Mouse (Mus musculus): Measurements from ENCODE around the gene Cfap65.

Gene Cfap65

GRCm38 (mm10) chr1:74935402-74935801 lies at the start of gene Cfap65:
Gene Cfap65, minus strand, starts transcription at chr1:74935599.
- DNase-seq (ENCODE audit: low spot score) = peak; percentile 76

GRCm38 (mm10) chr1:74977001-74977400 lies 41.6 kb upstream of the Cfap65 start:
- no peak for DNase-seq (ENCODE audit: low spot score)

- no peak for DNase-seq (ENCODE audit: low spot score)
These were observed 40.5 kb upstream of the Cfap65 start for GRCm38 (mm10) chr1:74975936-74976335.

- DNase-seq (ENCODE audit: low spot score) = no peak
These were observed 38.2 kb upstream of the Cfap65 start for GRCm38 (mm10) chr1:74973590-74973989.

GRCm38 (mm10) chr1:74971353-74972050 lies 36.1 kb upstream of the Cfap65 start:
- no peak for DNase-seq (ENCODE audit: low spot score)

- DNase-seq (ENCODE audit: low spot score) = no peak
These were observed 32.7 kb upstream of the Cfap65 start for GRCm38 (mm10) chr1:74967962-74968580.

- peak; percentile 90 for DNase-seq (ENCODE audit: low spot score)
These were observed 29.3 kb upstream of the Cfap65 start for GRCm38 (mm10) chr1:74964494-74965215.

GRCm38 (mm10) chr1:74962853-74963227 lies 27.4 kb upstream of the Cfap65 start:
- no peak for DNase-seq (ENCODE audit: low spot score)

GRCm38 (mm10) chr1:74962126-74962852 lies 26.9 kb upstream of the Cfap65 start:
- no peak for DNase-seq (ENCODE audit: low spot score)

- no peak for DNase-seq (ENCODE audit: low spot score)
These were observed 26.3 kb upstream of the Cfap65 start for GRCm38 (mm10) chr1:74961722-74962121.

GRCm38 (mm10) chr1:74960059-74960458 lies 24.7 kb upstream of the Cfap65 start:
- no peak for DNase-seq (ENCODE audit: low spot score)

GRCm38 (mm10) chr1:74951556-74952210 lies 16.3 kb upstream of the Cfap65 start, which contains the start of gene Ihh:
Gene Ihh, minus strand, starts transcription at chr1:74951672.
- DNase-seq (ENCODE audit: low spot score) = no peak

- DNase-seq (ENCODE audit: low spot score) = no peak
These were observed 15.4 kb upstream of the Cfap65 start for GRCm38 (mm10) chr1:74950576-74951490.

GRCm38 (mm10) chr1:74950066-74950465 lies 14.7 kb upstream of the Cfap65 start:
- DNase-seq (ENCODE audit: low spot score) = no peak

GRCm38 (mm10) chr1:74949666-74950050 lies 14.3 kb upstream of the Cfap65 start:
- no peak for DNase-seq (ENCODE audit: low spot score)

- peak; percentile 76 for DNase-seq (ENCODE audit: low spot score)
These were observed 13.6 kb upstream of the Cfap65 start for GRCm38 (mm10) chr1:74948784-74949665.

- DNase-seq (ENCODE audit: low spot score) = peak; percentile 59
These were observed 12.7 kb upstream of the Cfap65 start for GRCm38 (mm10) chr1:74947986-74948670.

GRCm38 (mm10) chr1:74941651-74942360 lies 6.4 kb upstream of the Cfap65 start:
- no peak for DNase-seq (ENCODE audit: low spot score)

All from retina, embryonic 14.5 days (tissue).